15 mouse cellular contexts compared by ENCODE assay signal in genomic region chr2:178329551-178329950, GRCm38 (mm10).
A peak's percentile ranks its signal among the peaks of the same experiment; 100 is the strongest.
DNase-seq lines count a peak whose midpoint lies in the region; ATAC-seq and TF ChIP-seq lines count a peak whose summit lies in the region.
"Had no signal": no experiment of that assay in that cellular context is flagged by ENCODE, and none has a peak within 500 bp of the region (broad histone marks: within the 10 kb centered on the region; RNA-seq: fewer than 3 reads in every experiment).

No protein-coding gene starts in this region.

- H3K27ac ChIP-seq in neural tube, embryonic 13.5 days (replicated peaks): no peak overlapping the region
- H3K27ac ChIP-seq in hindbrain, postnatal 0 days: no peak overlapping the region
- H3K27ac ChIP-seq in lung, postnatal 0 days (ENCODE audit: low read length): no peak overlapping the region
- H3K27ac ChIP-seq: limb, embryonic 13.5 days; neural tube, embryonic 12.5 days; stomach, postnatal 0 days had no signal

- peak; percentile 22 for DNase-seq in heart, adult 8-10 months (ENCODE audit: low spot score)
- DNase-seq in heart, postnatal 36 days: no peak
- DNase-seq in neural tube, embryonic 10.5 days (ENCODE audit: extremely low spot score, low spot score): no peak
- peak; percentile 64 for DNase-seq in hindbrain, postnatal 0 days (ENCODE audit: low spot score)
- peak; percentile 38 for DNase-seq in right cerebral cortex, postnatal 25 days
- DNase-seq in embryo, embryonic 10 days (ENCODE audit: low spot score): no peak
- DNase-seq in lung, postnatal 0 days (ENCODE audit: low spot score): no peak
- DNase-seq: kidney, adult 18-20 months had no signal

- peak overlapping the region; percentile 51 for H3K4me2 ChIP-seq in neural tube, embryonic 13.5 days
- H3K4me2 ChIP-seq in hindbrain, postnatal 0 days (ENCODE audit: low read depth, low read length): peak overlapping the region; percentile 52
- H3K4me2 ChIP-seq in lung, postnatal 0 days (replicated peaks; ENCODE audit: low read depth, low read length): no peak overlapping the region
- H3K4me2 ChIP-seq: limb, embryonic 13.5 days; lung, embryonic 14.5 days; neural tube, embryonic 12.5 days had no signal

- no peak for TF ChIP-seq CTCF in hindbrain, postnatal 0 days (IDR thresholded peaks at IDR 0.05; ENCODE audit: low read depth)
- no peak for TF ChIP-seq CTCF in lung, postnatal 0 days (IDR thresholded peaks at IDR 0.05)

- no peaks in the 10 kb centered on the region for H3K27me3 ChIP-seq in neural tube, embryonic 13.5 days
- H3K27me3 ChIP-seq in hindbrain, postnatal 0 days (ENCODE audit: insufficient read depth, low read length): no peaks in the 10 kb centered on the region
- no peaks in the 10 kb centered on the region for H3K27me3 ChIP-seq in lung, postnatal 0 days (replicated peaks; ENCODE audit: insufficient read depth, low read length)
- H3K27me3 ChIP-seq: limb, embryonic 13.5 days; neural tube, embryonic 12.5 days had no signal

- peaks cover 34% of the 10 kb centered on the region for H3K4me1 ChIP-seq in neural tube, embryonic 13.5 days (replicated peaks)
- peaks cover 12% of the 10 kb centered on the region; the same call in 1 of the 2 replicates for H3K4me1 ChIP-seq in hindbrain, postnatal 0 days (ENCODE audit: insufficient read depth, low read length)
- no peaks in the 10 kb centered on the region for H3K4me1 ChIP-seq in lung, postnatal 0 days (ENCODE audit: insufficient read depth, low read depth, low read length)

- no peak for TF ChIP-seq EP300 in lung, postnatal 0 days (IDR thresholded peaks at IDR 0.05)

- 0 out of 2 replicates have a peak overlapping the region, but pooled peaks have one; percentile 1 for H3K4me3 ChIP-seq in neural tube, embryonic 13.5 days
- peak overlapping the region; percentile 21 for H3K4me3 ChIP-seq in hindbrain, postnatal 0 days (ENCODE audit: low read length)
- no peak overlapping the region for H3K4me3 ChIP-seq in lung, postnatal 0 days (ENCODE audit: low read depth, low read length)
- H3K4me3 ChIP-seq: erythroblast, embryonic 14.5 days; limb, embryonic 13.5 days; megakaryocyte, embryonic 14.5 days; neural tube, embryonic 12.5 days had no signal

- 83% methylated on average over 5 of the region's 5 CpGs for WGBS in neural tube, embryonic 13.5 days
- 48% methylated on average over 5 of the region's 5 CpGs for WGBS in hindbrain, postnatal 0 days
- WGBS in lung, postnatal 0 days: 70% methylated on average over 5 of the region's 5 CpGs

- H3K9me3 ChIP-seq in neural tube, embryonic 13.5 days: no peaks in the 10 kb centered on the region
- no peaks in the 10 kb centered on the region for H3K9me3 ChIP-seq in hindbrain, postnatal 0 days (ENCODE audit: low read length)
- H3K9me3 ChIP-seq in lung, postnatal 0 days (ENCODE audit: low read length): no peaks in the 10 kb centered on the region
- H3K9me3 ChIP-seq: limb, embryonic 13.5 days; megakaryocyte, embryonic 14.5 days; neural tube, embryonic 12.5 days had no signal

- peaks cover 23% of the 10 kb centered on the region for H3K36me3 ChIP-seq in neural tube, embryonic 13.5 days
- H3K36me3 ChIP-seq in hindbrain, postnatal 0 days (ENCODE audit: insufficient read depth, low read length): peaks cover 20% of the 10 kb centered on the region; the same call in 1 of the 2 replicates
- no peaks in the 10 kb centered on the region for H3K36me3 ChIP-seq in lung, postnatal 0 days (ENCODE audit: insufficient read depth, low read length)
- H3K36me3 ChIP-seq: limb, embryonic 13.5 days had no signal

- ATAC-seq in neural tube, embryonic 13.5 days (ENCODE audit: low read depth): no peak
- no peak for ATAC-seq in hindbrain, postnatal 0 days
- ATAC-seq in lung, postnatal 0 days: no peak

- H3K9ac ChIP-seq in neural tube, embryonic 13.5 days: no peak overlapping the region; the same call in 1 of the 2 replicates
- H3K9ac ChIP-seq in hindbrain, postnatal 0 days (replicated peaks; ENCODE audit: low read length): 0 out of 2 replicates have a peak overlapping the region, but pooled peaks have one; percentile 33
- H3K9ac ChIP-seq in lung, postnatal 0 days (replicated peaks; ENCODE audit: low read depth): no peak overlapping the region
- H3K9ac ChIP-seq: limb, embryonic 13.5 days; lung, embryonic 14.5 days; neural tube, embryonic 12.5 days had no signal

- intact Hi-C loops in heart, postnatal 36 days (cut with DNase I): no loop called here

Comparison
In these comparisons a context has a peak if more than half of its experiments do, and no peak if none do; other contexts are left out.
1. DNase-seq: peak in heart, adult 8-10 months (single experiment), hindbrain, postnatal 0 days (single experiment) and right cerebral cortex, postnatal 25 days (single experiment); none in heart, postnatal 36 days (0 of 2), neural tube, embryonic 10.5 days (single experiment), embryo, embryonic 10 days (single experiment) and lung, postnatal 0 days (single experiment).